Mouse (Mus musculus) midbrain, postnatal 0 days (tissue): ENCODE results near the gene Gm16503. TPM values are rescaled to one million over a fixed set of nuclear protein-coding genes. Genes with fewer than 3 reads are reported as not detected.
"Not testable (repeated sequence)": the region's sequence is repeated elsewhere in the genome, so short reads cannot be mapped to it uniquely, and the experiment has no call there.

Experiments used
- ATAC-seq: fragments of 200-750 bp; cut with Nextera tagmentation; 2 replicates; pipeline ENCODE4 v1.8.0; 2017; ENCODE audit warnings: moderate number of reproducible peaks, mild to moderate bottlenecking, moderate TSS enrichment, moderate library complexity; ENCODE audit not compliant: low FRiP score
- DNase-seq: peaks from one replicate; pipeline ENCODE4 v3.0.0-alpha.2; 2015; ENCODE audit warnings: low spot score
- H3K27ac ChIP-seq: fragments of 300-500 bp; sonication (generic); 2 replicates; pipeline ENCODE4 v1.5.1; 2014; ENCODE audit warnings: low read depth, mild to moderate bottlenecking, low read length, mixed read lengths
- H3K27me3 ChIP-seq: fragments of 300-500 bp; sonication (generic); 2 replicates; pipeline ENCODE4 v1.6.1; 2014; ENCODE audit warnings: low read length, control low read depth, mixed read lengths; ENCODE audit not compliant: insufficient read depth
- H3K36me3 ChIP-seq: fragments of 300-500 bp; sonication (generic); 2 replicates; pipeline ENCODE4 v1.6.1; 2014; ENCODE audit warnings: low read length, control low read depth, mixed read lengths; ENCODE audit not compliant: insufficient read depth
- H3K4me1 ChIP-seq: fragments of 300-500 bp; sonication (generic); 2 replicates; pipeline ENCODE4 v1.6.1; 2014; ENCODE audit warnings: mild to moderate bottlenecking, control low read depth, antibody characterized with exemption, low read length, mixed read lengths; ENCODE audit not compliant: insufficient read depth
- H3K4me2 ChIP-seq: fragments of 300-500 bp; sonication (generic); 2 replicates; pipeline ENCODE4 v1.6.1; 2014; ENCODE audit warnings: low read depth, mild to moderate bottlenecking, low read length, mixed read lengths; ENCODE audit not compliant: poor library complexity, severe bottlenecking
- H3K4me3 ChIP-seq: fragments of 300-500 bp; sonication (generic); 2 replicates; pipeline ENCODE4 v1.5.1; 2014; ENCODE audit warnings: low read depth, mild to moderate bottlenecking, low read length, moderate library complexity
- H3K9ac ChIP-seq: fragments of 300-500 bp; sonication (generic); replicated peaks from 2 replicates; pipeline ENCODE4 v1.6.1; 2014; ENCODE audit warnings: mild to moderate bottlenecking, low read length, moderate library complexity, mixed read lengths; ENCODE audit not compliant: poor library complexity, severe bottlenecking
- H3K9me3 ChIP-seq: fragments of 300-500 bp; sonication (generic); 2 replicates; pipeline ENCODE4 v1.6.1; 2016; ENCODE audit warnings: low read length, control low read depth
- CTCF ChIP-seq: IDR thresholded peaks from 2 replicates; pipeline ENCODE4 v1.5.1; 2016; ENCODE audit warnings: antibody characterized with exemption, mild to moderate bottlenecking
- WGBS: fragments of 180-500 bp; shearing (Covaris S2); extraction: QIAGEN DNeasy Blood & Tissue Kit; methylation state at CpG from one replicate; pipeline ENCODE4 v1.1.7; 2014; 5-methylcytosine and 5-hydroxymethylcytosine counted together
- polyA plus RNA-seq: library from polyadenylated mRNA; unstranded; fragments of >200 nt; fragmentation: Nextera tagmentation; extraction: Ambion mirVana; gene quantifications from 2 replicates; pipeline ENCODE4 v1.2.1, GENCODE M21; 2015
- total RNA-seq: library from RNA; depleted of rRNA; stranded (reverse); fragments of >200 nt; gene quantifications from 2 replicates; pipeline ENCODE4 v1.2.3, GENCODE M21; 2014; rRNA removed

The Gm16503 gene
- 1.4 and 2.1 TPM in 2 replicates for total RNA-seq
- polyA plus RNA-seq = 0.43 and 0.58 TPM in 2 replicates

GRCm38 (mm10) chr4:147539918-147540317 is at the start of gene Gm16503:
Gene Gm16503, plus strand, starts transcription at chr4:147540218.
- H3K9me3 ChIP-seq = peaks cover 53% of the 10 kb centered on the region
- not testable (repeated sequence) for H3K4me1 ChIP-seq, H3K36me3 ChIP-seq, H3K9ac ChIP-seq, DNase-seq, H3K27ac ChIP-seq, H3K4me2 ChIP-seq, H3K4me3 ChIP-seq, H3K27me3 ChIP-seq, ATAC-seq
- 89% methylated on average over 3 of the region's 3 CpGs for WGBS

- H3K27me3 ChIP-seq, DNase-seq, H3K4me1 ChIP-seq, H3K36me3 ChIP-seq, ATAC-seq, H3K9ac ChIP-seq, H3K27ac ChIP-seq, H3K4me3 ChIP-seq, H3K4me2 ChIP-seq: not testable (repeated sequence)
- WGBS = 88% methylated on average over 7 of the region's 7 CpGs
- H3K9me3 ChIP-seq = peaks cover 47% of the 10 kb centered on the region
Observed at GRCm38 (mm10) chr4:147492117-147492516, 47.9 kb upstream of the Gm16503 start, which contains the start of gene Zfp982. Gene Zfp982, plus strand, starts transcription at chr4:147492417.

- ATAC-seq, H3K27ac ChIP-seq, H3K36me3 ChIP-seq, H3K4me2 ChIP-seq, DNase-seq, H3K9ac ChIP-seq, H3K27me3 ChIP-seq, H3K4me1 ChIP-seq, H3K4me3 ChIP-seq: not testable (repeated sequence)
- WGBS = 89% methylated on average over 5 of the region's 5 CpGs
- peaks cover 20% of the 10 kb centered on the region for H3K9me3 ChIP-seq
Observed at GRCm38 (mm10) chr4:147498772-147499613, 41.0 kb upstream of the Gm16503 start.

GRCm38 (mm10) chr4:147509174-147509573 is 30.8 kb upstream of the Gm16503 start:
- Histone ChIP-seq H3K9ac (no peak overlapping the region), H3K4me2 (no peak overlapping the region), H3K4me1 (no peaks in the 10 kb centered on the region), H3K4me3 (no peak overlapping the region), H3K27ac (no peak overlapping the region), H3K9me3 (peaks cover 28% of the 10 kb centered on the region), H3K36me3 (no peaks in the 10 kb centered on the region), H3K27me3 (no peaks in the 10 kb centered on the region)
- DNase-seq (no peak), ATAC-seq (no peak)
- TF ChIP-seq CTCF = no peak
- WGBS = 84% methylated on average over 2 of the region's 2 CpGs

- 0 out of 2 replicates have a peak, but pooled peaks have one; percentile 17 for ATAC-seq
- Histone ChIP-seq H3K4me2 (no peak overlapping the region), H3K27me3 (no peaks in the 10 kb centered on the region), H3K9me3 (peaks cover 65% of the 10 kb centered on the region), H3K27ac (no peak overlapping the region), H3K9ac (no peak overlapping the region), H3K4me1 (no peaks in the 10 kb centered on the region), H3K4me3 (no peak overlapping the region), H3K36me3 (no peaks in the 10 kb centered on the region)
- no peak for DNase-seq
- 75% methylated on average over 2 of the region's 2 CpGs for WGBS
- no peak for TF ChIP-seq CTCF
Observed at GRCm38 (mm10) chr4:147518981-147519380, 21.0 kb upstream of the Gm16503 start.

GRCm38 (mm10) chr4:147520100-147520499 is 19.9 kb upstream of the Gm16503 start:
- Histone ChIP-seq H3K36me3 (no peaks in the 10 kb centered on the region), H3K4me1 (no peaks in the 10 kb centered on the region), H3K27ac (no peak overlapping the region), H3K4me3 (no peak overlapping the region), H3K9me3 (peaks cover 71% of the 10 kb centered on the region), H3K9ac (no peak overlapping the region), H3K4me2 (no peak overlapping the region), H3K27me3 (no peaks in the 10 kb centered on the region)
- ATAC-seq (0 out of 2 replicates have a peak, but pooled peaks have one; percentile 5), DNase-seq (no peak)
- TF ChIP-seq CTCF = no peak
